Mouse (Mus musculus): ENCODE data around the gene Ccdc88a.

Gene Ccdc88a

GRCm38 (mm10) chr11:29548504-29549424 lies 175.3 kb downstream of the Ccdc88a start:
- DNase-seq (ENCODE audit: low spot score in 2 of 2), result no peak

DNA sequence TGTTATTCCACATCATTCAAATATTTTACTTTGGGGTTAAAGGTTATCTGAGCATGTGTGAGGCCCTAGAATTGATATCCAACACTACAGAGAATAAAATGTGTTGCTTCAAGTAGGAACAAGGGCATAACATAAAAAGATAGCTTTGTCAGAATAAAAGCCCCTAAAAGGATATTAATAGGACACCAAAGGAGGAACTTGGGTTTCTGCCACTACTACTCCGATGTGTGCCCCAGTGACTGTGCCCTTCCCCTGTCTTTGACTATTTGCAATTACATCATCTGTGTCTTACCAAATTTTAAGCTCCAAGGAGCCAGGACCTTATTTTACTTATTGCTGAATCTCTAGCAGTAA lies 175.9 kb downstream of the Ccdc88a start:
- DNase-seq (ENCODE audit: low spot score in 2 of 2), result no peak
